Mouse (Mus musculus): ENCODE results near the gene Midn. TPM values are rescaled to one million over a fixed set of nuclear protein-coding genes. Genes with fewer than 3 reads are reported as not detected.

Gene Midn
- total RNA-seq, 2 experiments from 2014 or later: 67.7 to 74.0 TPM

DNA sequence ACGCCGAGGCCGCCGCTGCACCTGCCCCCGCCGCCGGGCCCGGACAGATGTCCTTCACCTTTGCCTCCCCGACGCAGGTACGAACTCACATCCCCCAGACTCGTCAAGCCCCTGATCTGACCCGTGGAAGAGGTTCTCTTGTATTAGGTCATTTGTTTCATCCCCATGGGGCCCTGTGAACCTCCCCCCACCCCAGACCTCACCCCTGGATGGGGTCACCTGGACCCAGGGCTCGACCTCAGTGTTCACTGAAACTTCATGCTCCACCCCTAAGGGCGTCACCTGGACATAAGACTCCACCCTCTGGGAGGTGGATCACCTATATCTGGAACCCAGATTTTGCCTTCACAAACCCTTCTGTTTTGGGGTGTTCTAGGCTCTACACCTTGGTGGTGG, 5.5 kb upstream of the Midn start:
- DNase-seq (ENCODE audit: low spot score in 2 of 2): no peak

DNA sequence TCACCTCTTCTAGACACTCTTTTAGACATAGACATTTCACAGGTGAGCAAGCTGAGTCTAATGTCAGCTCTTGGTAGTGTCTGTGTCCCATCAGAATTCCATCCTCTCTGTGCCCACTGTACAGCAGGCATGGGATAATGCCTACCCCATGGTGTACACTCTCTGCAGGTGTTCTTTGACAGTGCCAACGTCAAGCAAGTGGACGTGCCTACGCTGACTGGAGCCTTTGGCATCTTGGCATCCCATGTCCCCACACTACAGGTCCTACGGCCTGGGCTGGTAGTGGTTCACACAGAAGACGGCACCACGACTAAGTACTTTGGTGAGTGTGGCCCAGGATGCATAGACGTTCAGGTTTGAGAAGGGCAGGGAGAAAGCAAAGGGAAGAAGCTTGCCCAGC, 4.4 kb upstream of the Midn start:
- DNase-seq (ENCODE audit: low spot score in 2 of 2): no peak

DNA sequence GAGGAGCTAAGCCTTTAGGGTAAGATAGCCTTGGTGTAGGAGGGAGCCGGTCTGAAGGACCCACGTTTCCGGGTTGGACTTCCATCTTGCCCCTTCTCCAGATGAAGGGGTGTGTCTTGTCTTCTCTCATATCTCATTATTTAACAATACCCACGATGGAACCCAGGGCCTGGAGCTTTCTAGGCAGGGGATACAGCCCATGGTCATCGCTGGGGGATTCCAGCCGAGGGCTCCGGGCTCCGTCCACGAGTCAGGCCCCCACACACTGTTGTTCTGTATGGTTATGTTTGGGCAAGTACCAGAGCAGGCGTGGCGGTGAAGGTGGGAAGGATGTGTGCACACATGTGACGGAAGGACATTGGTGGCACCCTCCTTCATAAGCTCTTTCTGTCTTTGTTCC, 3.9 kb upstream of the Midn start:
- no peak for DNase-seq (ENCODE audit: low spot score in 2 of 2)

DNA sequence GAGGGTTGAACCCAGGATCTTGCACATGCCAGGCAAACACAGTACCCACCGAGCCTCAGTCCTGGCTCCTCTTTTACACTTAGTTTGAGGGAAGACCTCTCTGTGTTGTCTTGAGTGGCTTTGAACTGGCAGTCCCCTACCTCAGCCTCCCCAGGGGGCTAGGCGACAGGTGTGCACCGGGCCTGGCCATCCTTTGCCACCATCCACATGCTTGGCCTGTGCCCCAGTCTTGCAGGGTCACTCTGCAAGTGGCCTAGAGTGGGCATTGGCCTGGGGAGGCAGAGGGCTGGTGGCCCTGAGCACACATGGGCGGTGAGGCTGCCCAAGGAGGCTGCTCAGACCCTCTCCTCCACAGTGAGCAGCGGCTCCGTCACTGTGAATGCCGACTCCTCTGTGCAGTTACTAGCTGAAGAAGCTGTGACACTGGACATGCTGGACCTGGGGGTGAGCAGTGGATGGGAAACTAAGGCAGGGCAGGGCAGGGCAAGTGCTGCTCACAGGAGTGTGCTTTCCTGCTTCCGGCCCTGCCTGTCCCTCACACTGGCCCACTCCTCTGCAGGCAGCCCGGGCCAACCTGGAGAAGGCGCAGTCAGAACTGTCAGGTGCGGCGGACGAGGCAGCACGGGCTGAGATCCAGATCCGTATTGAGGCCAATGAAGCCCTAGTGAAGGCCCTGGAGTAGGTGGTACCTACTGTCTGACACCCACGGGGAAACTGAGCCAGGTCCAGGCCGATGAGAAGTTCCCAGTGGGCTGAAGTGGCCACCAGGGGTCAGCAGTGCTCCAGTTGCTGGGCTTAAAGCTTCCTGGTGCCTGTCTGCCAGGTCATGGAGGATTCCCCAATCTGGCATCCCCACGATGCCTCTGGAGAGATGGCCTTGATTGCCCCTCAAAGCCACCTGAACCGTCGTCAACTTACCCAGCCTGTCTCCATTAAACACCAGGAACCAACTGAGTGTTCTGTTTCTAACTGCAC, 2.9 kb upstream of the Midn start:
- peak in 1 of 2 experiments; percentile 81 for DNase-seq (ENCODE audit: low spot score in 2 of 2)

DNA sequence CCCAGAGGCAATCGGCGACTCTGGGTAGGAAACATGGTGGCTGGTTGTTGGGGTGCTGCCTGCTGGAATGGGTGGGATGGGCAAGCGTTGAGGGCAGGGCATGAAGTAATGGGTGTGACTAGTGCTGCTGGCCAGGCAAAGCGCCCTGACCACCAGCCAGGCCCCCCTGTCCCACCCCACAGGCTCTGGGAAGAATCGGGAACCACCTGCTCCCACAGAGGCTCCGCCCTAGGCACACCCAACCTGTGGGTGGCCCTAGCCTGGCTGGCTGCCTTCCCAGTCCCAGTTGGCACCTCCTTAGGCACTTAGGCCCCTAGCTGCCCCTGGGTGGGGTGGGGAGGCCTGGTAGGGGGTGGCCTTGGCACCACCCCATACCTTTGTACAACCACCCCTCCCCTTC, 2.2 kb upstream of the Midn start:
- no peak for DNase-seq (ENCODE audit: low spot score in 2 of 2)

DNA sequence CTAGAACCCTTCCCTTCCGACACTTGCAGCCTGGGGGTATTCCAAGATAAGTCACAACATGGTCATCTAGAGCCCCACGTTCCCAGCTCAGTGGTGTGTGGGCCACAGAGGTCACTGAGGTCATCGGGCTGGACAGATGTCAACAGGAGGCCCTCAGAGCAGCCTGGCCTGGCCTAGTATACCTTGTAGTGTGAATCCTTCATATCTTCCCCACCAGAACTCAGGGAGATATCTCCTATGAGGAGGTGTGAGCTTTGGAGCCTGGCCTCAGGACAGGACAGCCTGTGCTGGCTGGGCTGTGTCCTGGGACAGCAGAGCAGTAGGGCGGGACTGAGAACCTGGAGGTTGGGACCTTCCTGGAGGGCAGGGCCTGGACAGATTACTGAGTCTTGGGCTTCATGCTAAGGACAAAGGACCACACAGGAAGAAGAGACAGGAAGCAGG, 1.5 kb upstream of the Midn start:
- DNase-seq (ENCODE audit: low spot score in 2 of 2): no peak

DNA sequence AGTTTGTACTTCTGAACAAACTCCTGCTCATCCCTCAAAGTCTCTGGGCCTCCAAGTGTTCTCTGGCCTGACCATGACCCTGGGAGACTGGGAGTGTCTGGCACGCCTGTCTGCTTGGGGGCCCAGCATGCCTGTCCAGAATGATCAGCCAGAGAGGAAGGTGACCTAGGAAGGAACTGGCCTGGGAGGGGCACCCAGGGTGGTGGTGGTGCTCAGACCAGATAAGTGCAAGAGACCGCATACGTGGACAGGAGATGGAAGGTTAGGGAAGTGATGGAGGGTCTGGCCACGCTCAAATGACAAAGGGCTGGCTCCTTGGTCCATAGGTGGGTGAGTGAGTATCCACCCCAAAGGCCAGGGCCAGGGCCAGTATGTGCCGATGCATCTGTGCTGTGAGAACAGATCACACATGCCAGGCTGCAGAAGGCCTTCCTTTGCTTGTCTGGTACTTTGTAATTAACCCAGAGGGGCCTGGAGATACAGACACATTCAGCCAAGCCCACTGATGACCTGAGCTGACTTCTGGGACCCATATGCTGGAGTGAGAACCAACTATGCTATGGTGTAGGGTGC, 840 bp upstream of the Midn start:
- DNase-seq (ENCODE audit: low spot score in 2 of 2): no peak

DNA sequence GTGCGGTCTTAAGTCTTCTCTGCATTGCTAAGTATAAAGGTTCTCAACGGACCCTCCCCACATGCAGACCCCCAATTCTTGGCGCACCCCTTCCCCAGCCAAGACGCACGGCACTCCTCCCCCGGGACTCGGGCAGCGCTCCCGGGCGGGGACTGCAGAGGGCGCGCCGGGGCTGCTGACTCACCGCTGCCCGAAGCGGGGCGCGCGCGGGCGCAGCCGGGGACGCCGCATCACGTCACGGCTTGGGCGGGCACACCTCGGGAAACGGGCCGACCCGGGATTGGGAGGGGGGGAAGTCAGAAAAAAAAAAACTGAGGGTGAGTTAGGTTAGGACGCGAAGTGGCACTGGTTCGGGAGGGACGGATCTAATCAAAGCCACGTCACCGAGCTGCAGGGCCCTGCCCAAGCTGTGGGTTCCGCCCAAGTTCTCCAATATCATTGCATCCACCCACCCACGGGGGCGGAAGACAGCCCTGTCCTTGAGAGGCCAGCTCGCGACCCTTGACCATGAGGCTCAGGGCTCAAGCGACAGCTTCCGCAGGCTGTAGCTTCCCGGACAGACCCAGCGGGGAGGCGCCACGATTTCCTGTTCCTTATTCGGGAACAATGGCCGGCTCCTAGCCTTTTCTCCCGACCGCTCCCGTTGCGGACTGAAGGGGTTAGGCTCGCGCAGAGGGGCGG, 678 bp downstream of the Midn start:
- peak; percentile 94 to 95 for DNase-seq (ENCODE audit: low spot score in 2 of 2)

DNA sequence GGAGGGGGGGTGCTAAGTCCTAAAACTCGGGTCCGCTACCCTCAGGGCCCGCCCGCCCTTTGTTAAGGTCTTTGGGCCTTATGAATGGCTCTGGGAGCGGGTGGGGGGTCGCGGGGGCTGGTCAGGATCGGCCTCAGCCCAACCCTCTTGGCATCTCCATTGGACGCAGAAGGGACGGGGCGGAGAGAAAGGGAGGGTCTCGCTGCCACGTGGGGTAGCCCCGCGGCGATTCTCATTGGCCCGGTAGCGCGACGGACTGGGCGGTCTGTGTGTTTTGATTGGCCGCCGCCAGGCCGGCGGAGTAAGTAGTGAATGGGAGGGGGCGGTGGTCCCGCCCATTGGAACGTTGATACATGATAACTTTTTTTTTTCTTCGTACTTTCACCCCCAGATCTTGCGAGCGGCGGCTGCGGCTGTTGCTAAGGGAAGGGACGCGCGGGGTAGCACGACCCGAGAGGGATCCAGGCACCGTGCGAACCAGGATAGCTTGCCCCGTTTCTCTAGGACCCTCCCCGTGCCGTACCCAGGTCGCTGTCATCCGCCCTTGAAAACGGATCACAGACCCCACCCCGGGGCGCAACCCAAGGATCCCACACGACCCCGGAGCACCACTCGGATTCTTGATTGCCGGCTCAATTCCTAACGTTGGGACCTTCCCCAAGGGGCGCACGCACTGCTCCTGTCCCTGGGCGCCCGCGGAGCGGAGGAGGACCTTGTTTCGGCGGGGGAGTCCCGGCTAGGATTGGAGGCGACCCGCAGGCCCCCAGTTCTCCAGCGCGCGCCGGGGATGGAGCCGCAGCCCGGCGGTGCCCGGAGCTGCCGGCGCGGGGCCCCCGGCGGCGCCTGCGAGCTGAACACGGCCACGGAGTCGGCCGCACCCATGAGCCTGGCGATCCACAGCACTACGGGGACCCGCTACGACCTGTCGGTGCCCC, 1.5 kb downstream of the Midn start:
- DNase-seq (ENCODE audit: low spot score in 2 of 2): peak; percentile 95 to 96

DNA sequence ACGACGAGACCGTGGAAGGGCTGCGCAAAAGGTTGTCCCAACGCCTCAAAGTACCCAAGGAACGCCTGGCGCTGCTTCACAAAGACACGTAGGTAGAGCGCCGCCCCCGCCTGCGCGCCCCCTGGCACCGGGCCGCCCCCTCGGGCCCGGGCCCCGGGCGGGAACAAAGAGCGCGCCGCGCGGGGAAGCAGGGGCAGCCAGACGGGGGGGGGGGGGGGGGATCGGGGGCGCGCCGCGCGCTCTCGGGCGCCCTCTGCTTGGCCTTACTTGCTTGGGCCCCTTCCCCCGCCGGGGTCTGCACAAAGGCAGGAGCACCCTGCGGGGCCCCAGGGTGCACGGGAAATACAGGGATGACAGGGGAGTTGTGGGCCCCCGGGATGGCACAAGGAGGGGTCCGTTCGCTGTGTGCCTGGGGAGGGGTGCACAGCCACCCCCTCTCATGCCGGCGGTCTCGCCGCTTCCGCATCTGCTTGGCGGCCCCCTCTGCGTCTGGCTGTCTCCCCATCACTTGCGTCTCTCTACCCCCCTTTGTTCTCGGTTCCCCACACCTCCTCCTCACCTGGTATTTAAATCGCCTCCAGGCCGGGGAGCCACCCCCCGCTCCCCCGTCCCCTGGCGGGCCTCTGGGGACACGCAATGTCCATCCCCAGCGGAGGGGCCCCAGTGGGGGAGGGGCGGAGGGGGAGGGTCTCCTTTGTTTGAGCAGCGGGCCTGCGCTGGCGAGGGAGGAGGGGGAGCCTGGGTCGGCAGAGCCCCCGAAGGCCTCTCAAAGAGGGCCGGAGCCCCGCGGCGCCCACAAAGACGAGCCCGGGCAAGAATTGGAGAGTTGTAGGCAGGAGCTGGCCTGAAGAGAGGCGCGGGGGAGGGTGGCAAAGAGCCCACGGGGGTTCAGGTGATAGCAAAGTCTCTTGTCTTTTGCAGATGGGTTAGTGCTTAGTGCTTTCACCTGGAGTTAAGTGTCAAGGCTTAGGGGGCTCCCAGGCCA, 2.4 kb downstream of the Midn start:
- no peak for DNase-seq (ENCODE audit: low spot score in 2 of 2)

DNA sequence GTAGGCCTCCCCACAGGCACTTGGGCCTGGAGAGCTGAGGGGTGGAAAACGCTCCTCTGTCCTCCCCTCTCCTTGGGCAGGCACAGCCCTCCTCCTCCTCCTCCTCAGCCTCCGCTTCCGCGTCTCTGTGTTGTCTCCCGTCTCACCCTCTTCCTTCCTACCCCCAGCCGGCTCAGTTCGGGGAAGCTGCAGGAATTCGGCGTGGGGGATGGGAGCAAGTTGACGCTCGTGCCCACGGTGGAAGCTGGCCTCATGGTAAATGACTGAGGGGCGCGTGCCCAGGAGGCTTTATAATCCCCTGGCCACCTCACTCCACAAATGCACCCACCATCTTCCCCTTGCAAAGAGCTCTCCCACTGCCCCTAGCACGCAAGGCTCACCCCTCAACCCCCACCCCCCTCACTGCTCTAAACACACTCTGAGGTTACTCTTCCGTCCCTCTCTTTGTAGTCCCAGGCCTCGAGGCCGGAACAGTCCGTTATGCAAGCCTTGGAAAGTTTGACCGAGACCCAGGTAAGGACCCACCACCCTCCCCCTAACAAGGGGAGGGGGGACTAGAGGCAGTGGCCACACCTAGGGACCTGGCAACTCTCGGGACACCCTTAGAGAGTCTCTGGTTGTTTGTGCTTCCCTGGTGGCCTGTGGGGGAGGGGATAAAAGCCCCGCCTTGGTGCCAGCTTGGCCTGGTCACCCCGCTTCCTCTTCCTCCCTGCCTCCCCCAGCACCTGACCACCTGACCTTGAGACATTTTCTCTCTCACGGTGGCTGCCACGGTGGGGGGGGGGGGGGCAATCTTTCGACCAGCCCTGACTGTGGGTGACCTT, 3.4 kb downstream of the Midn start:
- no peak for DNase-seq (ENCODE audit: low spot score in 2 of 2)

DNA sequence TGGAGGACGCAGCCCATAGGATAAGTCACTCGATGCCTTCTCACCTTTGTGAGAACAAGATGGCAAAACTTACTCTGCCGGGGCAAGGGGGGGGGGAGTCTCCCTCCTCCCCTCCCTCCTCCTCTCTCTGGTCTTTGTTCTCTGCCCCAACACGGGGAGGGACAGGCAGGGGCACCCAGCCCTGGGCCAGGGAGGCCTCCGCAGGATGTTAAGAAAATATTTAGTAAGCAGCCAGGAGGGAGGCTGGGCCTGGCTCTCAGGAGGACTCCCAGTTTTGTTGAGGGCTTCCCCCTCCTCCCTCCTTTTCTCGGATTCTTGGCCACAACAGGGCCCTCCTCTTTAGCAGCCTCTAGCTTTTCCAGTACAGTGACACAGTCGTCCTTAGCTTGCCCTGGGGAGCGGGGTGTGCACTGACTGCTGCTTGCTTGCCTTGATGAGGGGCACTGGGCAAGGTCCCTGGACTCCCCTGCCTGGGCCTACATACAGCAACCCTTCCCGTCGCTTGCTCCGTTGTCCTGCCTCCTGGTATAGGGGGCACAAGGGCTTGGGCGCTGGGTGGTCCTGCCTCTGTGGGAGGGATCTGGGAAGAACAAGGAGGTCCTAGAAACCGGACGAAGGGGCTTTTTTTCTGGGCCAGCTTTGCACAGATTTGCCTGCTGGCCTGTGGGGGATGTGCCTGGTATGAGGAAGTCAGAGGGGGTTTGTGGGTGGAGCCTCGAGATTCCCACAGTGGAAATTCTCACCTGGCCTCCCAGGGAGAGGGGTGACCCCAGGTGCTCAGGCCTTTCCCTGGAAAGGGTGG, 4.2 kb downstream of the Midn start:
- DNase-seq (ENCODE audit: low spot score in 2 of 2): no peak

DNA sequence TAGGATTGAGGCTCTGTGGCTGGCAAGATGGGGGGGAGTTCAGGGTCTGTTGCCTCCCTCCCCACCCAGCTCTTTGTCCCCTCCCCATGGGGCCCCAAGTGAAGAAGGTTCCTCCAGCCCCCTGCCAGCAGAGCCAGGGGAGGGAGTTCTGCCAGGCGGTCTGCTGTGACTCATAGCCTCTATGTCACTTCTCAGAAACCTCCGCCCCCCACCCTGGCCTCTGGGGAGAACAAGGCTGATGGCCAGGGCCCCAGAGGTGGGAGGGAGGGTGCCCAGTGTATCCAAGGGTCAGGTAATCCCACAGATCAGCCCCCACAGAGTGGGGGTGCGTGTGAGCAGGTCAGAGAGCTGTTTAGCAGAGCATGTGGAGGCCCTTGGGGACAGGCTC, 4.8 kb downstream of the Midn start:
- DNase-seq (ENCODE audit: low spot score in 2 of 2): no peak

DNA sequence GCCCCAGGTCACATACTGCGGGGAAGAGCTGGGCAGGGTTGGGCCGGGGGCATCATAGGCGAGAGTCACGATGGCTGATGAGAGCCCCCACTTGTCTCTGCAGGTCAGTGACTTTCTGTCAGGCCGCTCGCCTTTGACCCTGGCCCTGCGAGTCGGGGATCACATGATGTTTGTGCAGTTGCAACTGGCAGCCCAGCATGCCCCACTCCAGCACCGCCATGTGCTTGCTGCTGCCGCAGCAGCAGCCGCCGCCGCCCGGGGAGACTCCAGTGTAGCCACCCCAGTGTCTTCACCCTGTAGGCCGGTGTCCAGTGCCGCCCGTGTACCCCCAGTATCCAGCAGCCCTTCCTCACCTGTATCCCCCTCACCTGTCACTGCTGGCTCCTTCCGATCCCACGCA, 5.6 kb downstream of the Midn start:
- DNase-seq (ENCODE audit: low spot score in 2 of 2): no peak

DNA sequence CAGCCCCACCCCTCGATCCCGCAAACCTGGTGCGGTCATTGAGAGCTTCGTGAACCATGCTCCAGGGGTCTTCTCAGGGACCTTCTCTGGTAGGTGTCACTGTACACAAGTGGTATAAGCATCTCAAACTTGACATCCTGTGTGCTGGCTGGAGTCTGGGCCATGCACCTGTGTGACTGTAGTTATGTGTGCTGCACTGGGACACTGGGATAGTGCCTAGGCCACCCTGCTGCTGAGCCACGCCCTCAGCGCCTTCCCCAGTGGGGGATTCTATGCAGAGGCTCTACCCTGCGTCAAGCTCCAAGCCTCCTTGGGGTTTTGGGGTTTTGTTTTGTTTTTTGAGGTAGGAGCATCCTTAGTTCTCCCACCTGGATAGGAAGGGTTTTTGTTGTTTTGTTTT, 6.3 kb downstream of the Midn start:
- no peak for DNase-seq (ENCODE audit: low spot score in 2 of 2)

DNA sequence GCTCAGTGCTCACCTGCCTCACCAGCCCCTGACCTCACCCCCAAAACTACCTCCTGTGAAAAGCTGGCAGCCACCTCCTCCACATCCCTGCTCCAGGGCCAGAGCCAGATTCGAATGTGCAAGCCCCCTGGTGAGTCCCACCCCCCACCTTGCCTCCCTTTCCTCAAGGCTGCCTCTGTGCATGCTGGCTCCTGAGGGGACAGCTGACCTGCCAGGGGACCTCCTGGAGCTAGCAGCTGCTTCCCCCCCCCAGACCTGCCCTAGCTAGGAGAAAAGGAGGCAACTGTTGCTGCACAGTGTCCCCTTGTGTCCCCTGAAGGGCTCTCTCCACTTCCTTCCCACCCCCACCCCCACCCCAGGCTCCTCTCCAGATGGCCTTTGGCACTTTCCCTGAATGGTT, 7.2 kb downstream of the Midn start:
- DNase-seq (ENCODE audit: low spot score in 2 of 2): no peak

DNA sequence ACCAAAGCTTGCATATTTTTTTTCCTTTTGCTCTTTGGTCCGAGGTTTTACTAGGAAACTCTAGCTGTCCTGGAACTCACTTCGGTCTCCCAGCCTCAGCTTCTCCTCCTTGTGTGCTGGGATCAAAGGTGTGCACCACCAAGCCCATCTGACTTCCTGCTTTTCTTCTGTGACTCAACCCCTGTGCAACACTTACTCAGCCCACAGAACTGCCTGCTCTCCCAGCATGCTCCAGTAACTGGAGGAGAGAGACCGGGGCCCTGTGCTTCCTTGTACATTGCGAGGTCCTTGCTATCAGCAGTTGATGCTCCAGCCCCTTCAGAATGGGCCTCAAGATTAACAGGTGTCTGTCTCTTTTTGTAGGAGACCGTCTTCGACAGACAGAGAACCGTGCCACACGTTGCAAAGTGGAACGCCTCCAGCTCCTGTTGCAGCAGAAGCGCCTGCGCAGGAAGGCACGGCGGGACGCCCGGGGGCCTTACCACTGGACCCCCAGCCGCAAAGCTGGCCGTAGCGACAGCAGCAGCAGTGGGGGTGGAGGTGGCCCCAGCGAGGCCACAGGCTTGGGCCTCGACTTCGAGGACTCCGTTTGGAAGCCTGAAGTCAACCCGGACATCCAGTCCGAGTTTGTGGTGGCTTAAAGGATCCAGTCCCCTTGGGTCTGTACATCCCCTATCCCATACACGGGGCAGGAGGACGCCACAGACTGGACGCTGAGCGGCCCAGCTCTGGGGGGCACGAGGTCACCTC, 8.1 kb downstream of the Midn start:
- DNase-seq (ENCODE audit: low spot score in 2 of 2): no peak

DNA sequence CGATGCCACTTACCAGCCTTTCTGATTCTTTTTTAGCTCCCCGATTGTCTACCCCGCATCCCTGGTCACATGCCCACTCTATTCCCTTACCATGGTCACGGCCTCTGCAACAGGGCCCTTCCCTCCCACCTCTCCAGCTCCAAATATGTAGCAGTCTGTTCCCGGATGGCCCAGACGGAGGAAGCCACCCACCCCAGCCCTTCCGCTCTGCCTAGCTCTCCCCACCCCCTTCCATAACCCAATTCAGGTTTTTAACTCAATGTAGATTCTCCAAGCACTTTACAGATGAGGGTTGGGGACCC, 8.6 kb downstream of the Midn start:
- DNase-seq (ENCODE audit: low spot score in 2 of 2): no peak

Measured in gastrocnemius, postnatal 4 days (tissue).